9 mouse cellular contexts compared by ENCODE assay signal in the genomic region with DNA sequence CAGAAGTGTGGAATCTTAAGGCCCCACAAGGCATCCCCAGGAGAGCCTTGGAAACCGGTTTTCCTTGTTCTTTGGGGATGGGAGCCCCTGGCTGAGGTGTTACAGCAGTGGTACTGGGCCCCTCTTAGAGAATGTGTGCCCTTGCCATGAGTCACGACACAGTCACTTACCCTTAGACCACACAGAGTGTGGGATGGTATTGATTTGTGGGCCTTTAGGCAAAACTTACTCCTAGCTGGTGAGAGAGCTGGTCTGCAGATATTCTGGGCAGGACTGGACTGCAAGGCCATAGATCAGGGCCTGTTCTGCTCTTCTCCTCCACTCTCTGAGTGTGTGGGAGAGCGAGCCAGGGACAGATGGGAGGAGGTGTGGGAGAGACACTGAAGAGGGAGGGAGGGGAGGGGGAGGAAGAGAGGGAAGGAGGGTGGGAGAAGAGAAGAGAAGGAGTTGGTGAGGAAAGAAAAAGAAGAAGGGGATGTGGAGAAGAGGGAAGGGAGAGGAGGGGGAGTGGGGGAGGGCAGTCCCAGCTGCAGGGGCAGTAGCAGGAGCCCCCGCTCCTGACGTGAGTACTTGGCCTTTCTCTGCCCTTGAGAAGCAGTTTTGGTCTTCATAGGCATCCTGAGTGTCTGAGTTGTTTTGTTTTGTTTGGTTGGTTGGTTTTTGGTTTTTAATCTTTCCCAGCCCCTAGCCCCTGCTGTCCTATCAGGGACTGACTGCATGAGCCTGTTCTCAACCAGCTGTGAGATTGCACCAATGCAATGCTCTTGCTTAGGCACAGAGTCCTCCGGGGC. TPM values are rescaled to one million over a fixed set of nuclear protein-coding genes. Genes with fewer than 3 reads are reported as not detected.
A peak's percentile ranks its signal among the peaks of the same experiment; 100 is the strongest.
DNase-seq lines count a peak whose midpoint lies in the region; ATAC-seq and TF ChIP-seq lines count a peak whose summit lies in the region.
"Had no signal": no experiment of that assay in that cellular context is flagged by ENCODE, and none has a peak within 500 bp of the region (broad histone marks: within the 10 kb centered on the region; RNA-seq: fewer than 3 reads in every experiment).

No protein-coding gene starts in this region.

- no peak for TF ChIP-seq CTCF in C2C12 (IDR thresholded peaks at IDR 0.05; ENCODE audit: control insufficient read depth, insufficient read depth, insufficient read length)

- H3K9me3 ChIP-seq in hindbrain, embryonic 10.5 days: no peaks in the 10 kb centered on the region
- H3K9me3 ChIP-seq in hindbrain, embryonic 16.5 days (ENCODE audit: control insufficient read depth, low read length): no peaks in the 10 kb centered on the region
- H3K9me3 ChIP-seq in limb, embryonic 10.5 days (replicated peaks): no peaks in the 10 kb centered on the region
- H3K9me3 ChIP-seq: hindbrain, embryonic 15.5 days had no signal

- H3K27ac ChIP-seq in hindbrain, embryonic 10.5 days: peak overlapping the region; percentile 69
- no peak overlapping the region for H3K27ac ChIP-seq in hindbrain, embryonic 16.5 days (ENCODE audit: low read depth, low read length)
- H3K27ac ChIP-seq in limb, embryonic 10.5 days: peak overlapping the region; percentile 16
- H3K27ac ChIP-seq: hindbrain, embryonic 15.5 days had no signal

- intact Hi-C loops in gastrocnemius, postnatal 14 days (cut with DNase I; ENCODE audit: low total_unique reads): no loop called here

- H3K9ac ChIP-seq in hindbrain, embryonic 16.5 days (ENCODE audit: low read depth, low read length): no peak overlapping the region
- H3K9ac ChIP-seq: hindbrain, embryonic 15.5 days had no signal

- peaks cover 43% of the 10 kb centered on the region for H3K4me1 ChIP-seq in hindbrain, embryonic 10.5 days (replicated peaks)
- H3K4me1 ChIP-seq in hindbrain, embryonic 16.5 days (ENCODE audit: control insufficient read depth, insufficient read depth, low read depth, low read length): peaks cover 2% of the 10 kb centered on the region; the same call in 1 of the 2 replicates
- peaks cover 42% of the 10 kb centered on the region for H3K4me1 ChIP-seq in limb, embryonic 10.5 days

- H3ac ChIP-seq in C2C12 (ENCODE audit: control insufficient read depth, insufficient read length, low read depth): no peak overlapping the region

- no peak overlapping the region for H3K4me2 ChIP-seq in hindbrain, embryonic 16.5 days (ENCODE audit: low read length)
- H3K4me2 ChIP-seq: hindbrain, embryonic 15.5 days had no signal

- DNase-seq in hindbrain, embryonic 10.5 days (ENCODE audit: low spot score): no peak
- peak; percentile 56 for DNase-seq in brain, adult 2 months (ENCODE audit: low read depth, low spot score)
- DNase-seq in limb, embryonic 10.5 days (ENCODE audit: low spot score): peak; percentile 33
- DNase-seq in gastrocnemius, postnatal 4 days (ENCODE audit: low spot score in 2 of 2): no peak
- no peak for DNase-seq in gastrocnemius, postnatal 14 days

- no peak overlapping the region for H3K4me3 ChIP-seq in hindbrain, embryonic 10.5 days
- H3K4me3 ChIP-seq in hindbrain, embryonic 16.5 days (ENCODE audit: low read length): no peak overlapping the region
- H3K4me3 ChIP-seq in C2C12 (ENCODE audit: insufficient read depth, poor library complexity, severe bottlenecking): no peak overlapping the region
- H3K4me3 ChIP-seq in limb, embryonic 10.5 days: no peak overlapping the region
- H3K4me3 ChIP-seq: hindbrain, embryonic 15.5 days had no signal

- no peak for ATAC-seq in hindbrain, embryonic 16.5 days
- ATAC-seq in erythroid progenitor cell, adult 5-6 weeks (replicated peaks; ENCODE audit: low FRiP score, poor library complexity, severe bottlenecking): no peak

- no peaks in the 10 kb centered on the region for H3K27me3 ChIP-seq in hindbrain, embryonic 10.5 days (ENCODE audit: insufficient read depth, poor library complexity, severe bottlenecking)
- H3K27me3 ChIP-seq in hindbrain, embryonic 16.5 days (replicated peaks; ENCODE audit: control insufficient read depth, insufficient read depth, low read length): no peaks in the 10 kb centered on the region
- H3K27me3 ChIP-seq in C2C12 (ENCODE audit: control insufficient read depth, insufficient read depth, insufficient read length): no peaks in the 10 kb centered on the region
- no peaks in the 10 kb centered on the region for H3K27me3 ChIP-seq in limb, embryonic 10.5 days (ENCODE audit: low read depth, poor library complexity, severe bottlenecking)
- H3K27me3 ChIP-seq: hindbrain, embryonic 15.5 days had no signal

- peaks cover 90% of the 10 kb centered on the region for H3K79me2 ChIP-seq in C2C12 (ENCODE audit: control insufficient read depth, insufficient read depth)

- H3K79me3 ChIP-seq in C2C12 (ENCODE audit: low read depth): peaks cover 57% of the 10 kb centered on the region

- no peaks in the 10 kb centered on the region for H3K36me3 ChIP-seq in hindbrain, embryonic 10.5 days
- no peaks in the 10 kb centered on the region for H3K36me3 ChIP-seq in hindbrain, embryonic 16.5 days (ENCODE audit: control insufficient read depth, insufficient read depth, low read length)
- H3K36me3 ChIP-seq in C2C12 (ENCODE audit: control insufficient read depth, insufficient read depth): peaks cover 11% of the 10 kb centered on the region
- H3K36me3 ChIP-seq in limb, embryonic 10.5 days: no peaks in the 10 kb centered on the region
- H3K36me3 ChIP-seq: hindbrain, embryonic 15.5 days had no signal

- whole genome bisulfite sequencing in hindbrain, embryonic 10.5 days: 49% methylated on average over 6 of the region's 6 CpGs
- WGBS in hindbrain, embryonic 16.5 days: 57% methylated on average over 6 of the region's 6 CpGs
- 31% methylated on average over 6 of the region's 6 CpGs for WGBS in limb, embryonic 10.5 days

TF ChIP-seq in C2C12, 6 proteins besides CTCF, POLR2A, EP300 and RAD21:
- peak; percentile 44 for TF ChIP-seq MAX (IDR thresholded peaks at IDR 0.05)
- TF ChIP-seq FOSL1 (IDR thresholded peaks at IDR 0.05; ENCODE audit: insufficient read depth, low read length, poor library complexity, severe bottlenecking): peak; percentile 67
- TF ChIP-seq CEBPB (IDR thresholded peaks at IDR 0.05; ENCODE audit: low read depth): no peak
- no peak for TF ChIP-seq MYOG (IDR thresholded peaks at IDR 0.05; ENCODE audit: control insufficient read depth, extremely low read depth, insufficient read length)
TF ChIP-seq in C2C12: peak in this region for 2.

RNA-seq across cellular contexts. Expression of gene Hpcal1, which starts 42.7 kb away (rescaled TPM):
- 35.9 and 39.9 TPM in 2 replicates for polyA plus RNA-seq in hindbrain, embryonic 10.5 days (2016; fragmentation: Nextera tagmentation; extraction: Ambion mirVana)
- 150 and 167 TPM in 2 replicates for polyA plus RNA-seq in hindbrain, embryonic 16.5 days (2015; fragmentation: Nextera tagmentation; extraction: Ambion mirVana)
- polyA plus RNA-seq in C2C12 (2012; fragmentation: generic; extraction: Trizol): 114 TPM
- polyA plus RNA-seq in limb, embryonic 10.5 days (2016; fragmentation: Nextera tagmentation; extraction: Ambion mirVana): 34.2 and 35.3 TPM in 2 replicates
- total RNA-seq in erythroid progenitor cell, adult 5-6 weeks (2015; ENCODE audit: low replicate concordance): 18.7 and 27.2 TPM in 2 replicates
- total RNA-seq in erythroid progenitor cell, adult 5-6 weeks (2017; ENCODE audit: low replicate concordance): 3.6 and 5.9 TPM in 2 replicates
- total RNA-seq in gastrocnemius, postnatal 4 days (2021): 10 to 100 TPM; 21.7 to 23.0 TPM
- total RNA-seq in gastrocnemius, postnatal 14 days (2021): 10 to 100 TPM; 11.6 to 17.7 TPM

Comparison
In these comparisons a context has a peak if more than half of its experiments do, and no peak if none do; other contexts are left out.
1. DNase-seq: peak in brain, adult 2 months (single experiment) and limb, embryonic 10.5 days (single experiment); none in hindbrain, embryonic 10.5 days (single experiment), gastrocnemius, postnatal 4 days (0 of 2) and gastrocnemius, postnatal 14 days (single experiment).